Mouse (Mus musculus): ENCODE measurements at regions not wholly inside any gene's neighbourhood (a gene's known extent, or its start where the extent isn't known, plus 50 kb on each side); places are given as distances from the start of the nearest gene placed in this dataset.

DNA sequence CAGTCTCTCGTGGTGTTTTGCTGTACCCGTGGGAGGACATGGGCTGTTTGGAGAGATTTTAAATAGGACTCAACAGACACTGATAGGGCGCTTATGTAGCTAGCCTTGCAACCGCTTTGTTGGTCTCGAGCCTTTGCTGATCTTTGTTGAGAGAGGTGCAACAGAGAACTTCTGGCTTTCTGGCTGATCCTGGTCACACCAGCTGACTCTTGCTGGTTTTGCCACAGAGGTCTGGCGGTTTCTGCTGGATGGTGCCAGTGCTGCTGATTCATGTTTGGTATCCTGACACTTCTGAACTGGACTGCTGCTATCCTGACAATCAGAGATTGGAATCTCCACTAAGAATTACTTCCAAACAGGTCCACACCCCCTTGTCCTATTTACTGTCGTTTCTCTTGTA lies 102.1 kb upstream of the Sh3bp4 start:
- Histone ChIP-seq H3K4me1 (ENCODE audit: control insufficient read depth, insufficient read depth, low read length) (no peaks in the 10 kb centered on the region), H3K36me3 (ENCODE audit: control insufficient read depth, insufficient read depth, low read length) (no peaks in the 10 kb centered on the region), H3K4me2 (replicated peaks; ENCODE audit: low read depth, low read length) (no peak overlapping the region), H3K27ac (ENCODE audit: low read depth, low read length) (no peak overlapping the region), H3K9ac (ENCODE audit: low read depth, low read length) (no peak overlapping the region), H3K9me3 (ENCODE audit: control insufficient read depth, low read length) (no peaks in the 10 kb centered on the region), H3K4me3 (ENCODE audit: low read length) (no peak overlapping the region), H3K27me3 (ENCODE audit: control insufficient read depth, insufficient read depth, low read length) (no peaks in the 10 kb centered on the region)
- WGBS: 77% methylated on average over 7 of the region's 7 CpGs
- ATAC-seq (ENCODE audit: low FRiP score, low TSS enrichment): no peak

DNA sequence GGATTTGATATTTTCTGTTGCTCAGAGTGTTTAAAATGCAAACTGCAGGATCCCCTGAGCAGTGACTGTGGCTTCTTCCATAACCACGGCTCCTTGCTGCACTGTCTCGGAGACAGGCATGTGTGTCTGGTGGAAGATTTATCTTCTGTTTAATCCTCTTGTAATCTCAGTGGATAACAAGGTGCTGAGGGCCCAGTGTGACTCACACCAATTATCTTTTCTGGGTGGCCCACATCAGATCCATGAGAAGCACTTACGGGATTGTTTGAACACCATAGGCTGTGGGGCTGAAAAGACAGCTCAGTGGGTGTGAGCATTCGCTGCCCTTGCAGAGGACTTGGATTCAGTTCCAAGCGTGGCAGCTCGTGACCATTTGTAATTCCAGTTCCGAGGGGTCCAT lies 101.2 kb upstream of the Sh3bp4 start:
- H3K4me3 ChIP-seq (ENCODE audit: low read length): no peak overlapping the region
- no peak overlapping the region for H3K4me2 ChIP-seq (replicated peaks; ENCODE audit: low read depth, low read length)
- H3K9ac ChIP-seq (ENCODE audit: low read depth, low read length): no peak overlapping the region
- WGBS: 93% methylated on average over 7 of the region's 7 CpGs
- no peaks in the 10 kb centered on the region for H3K36me3 ChIP-seq (ENCODE audit: control insufficient read depth, insufficient read depth, low read length)
- H3K9me3 ChIP-seq (ENCODE audit: control insufficient read depth, low read length): no peaks in the 10 kb centered on the region
- H3K27ac ChIP-seq (ENCODE audit: low read depth, low read length): no peak overlapping the region
- H3K4me1 ChIP-seq (ENCODE audit: control insufficient read depth, insufficient read depth, low read length): no peaks in the 10 kb centered on the region
- H3K27me3 ChIP-seq (ENCODE audit: control insufficient read depth, insufficient read depth, low read length): no peaks in the 10 kb centered on the region
- no peak for ATAC-seq (ENCODE audit: low FRiP score, low TSS enrichment)

GRCm38 (mm10) chr1:88969630-88970029 lies 100.6 kb upstream of the Sh3bp4 start:
- no peak overlapping the region for H3K4me2 ChIP-seq (replicated peaks; ENCODE audit: low read depth, low read length)
- WGBS: 97% methylated on average over 3 of the region's 3 CpGs
- H3K27me3 ChIP-seq (ENCODE audit: control insufficient read depth, insufficient read depth, low read length): no peaks in the 10 kb centered on the region
- H3K9me3 ChIP-seq (ENCODE audit: control insufficient read depth, low read length): no peaks in the 10 kb centered on the region
- no peaks in the 10 kb centered on the region for H3K36me3 ChIP-seq (ENCODE audit: control insufficient read depth, insufficient read depth, low read length)
- H3K4me3 ChIP-seq (ENCODE audit: low read length): no peak overlapping the region
- no peaks in the 10 kb centered on the region for H3K4me1 ChIP-seq (ENCODE audit: control insufficient read depth, insufficient read depth, low read length)
- no peak overlapping the region for H3K27ac ChIP-seq (ENCODE audit: low read depth, low read length)
- ATAC-seq (ENCODE audit: low FRiP score, low TSS enrichment): no peak
- H3K9ac ChIP-seq (ENCODE audit: low read depth, low read length): no peak overlapping the region

DNA sequence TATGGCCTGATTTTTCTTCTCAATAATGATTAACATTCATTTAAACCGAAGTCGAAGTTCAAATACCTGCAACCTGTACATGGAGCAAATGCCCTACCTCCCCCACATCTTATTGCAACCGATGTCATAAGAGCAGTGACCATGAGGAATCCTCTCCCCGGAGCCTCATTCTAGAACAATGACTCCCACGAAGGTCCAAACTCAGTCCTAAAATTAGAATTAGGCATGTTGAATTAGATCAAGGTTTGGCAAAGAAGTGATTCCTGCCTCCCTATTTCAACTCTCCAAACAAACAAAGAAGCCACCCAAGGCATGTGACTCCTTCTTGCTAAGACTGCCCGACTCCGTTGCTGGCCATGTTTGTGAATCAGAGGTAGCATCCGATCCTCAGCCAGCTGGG lies 94.1 kb upstream of the Sh3bp4 start:
- Histone ChIP-seq H3K4me2 (replicated peaks; ENCODE audit: low read depth, low read length) (no peak overlapping the region), H3K9ac (ENCODE audit: low read depth, low read length) (no peak overlapping the region), H3K36me3 (ENCODE audit: control insufficient read depth, insufficient read depth, low read length) (no peaks in the 10 kb centered on the region), H3K27ac (ENCODE audit: low read depth, low read length) (no peak overlapping the region), H3K27me3 (ENCODE audit: control insufficient read depth, insufficient read depth, low read length) (no peaks in the 10 kb centered on the region), H3K4me1 (ENCODE audit: control insufficient read depth, insufficient read depth, low read length) (no peaks in the 10 kb centered on the region), H3K4me3 (ENCODE audit: low read length) (no peak overlapping the region), H3K9me3 (ENCODE audit: control insufficient read depth, low read length) (no peaks in the 10 kb centered on the region)
- WGBS: 70% methylated on average over 8 of the region's 8 CpGs
- no peak for ATAC-seq (ENCODE audit: low FRiP score, low TSS enrichment)

GRCm38 (mm10) chr1:88988011-88988695 lies 82.1 kb upstream of the Sh3bp4 start:
- Histone ChIP-seq H3K9me3 (ENCODE audit: control insufficient read depth, low read length) (no peaks in the 10 kb centered on the region), H3K4me1 (ENCODE audit: control insufficient read depth, insufficient read depth, low read length) (no peaks in the 10 kb centered on the region), H3K4me2 (replicated peaks; ENCODE audit: low read depth, low read length) (no peak overlapping the region), H3K4me3 (ENCODE audit: low read length) (no peak overlapping the region), H3K27ac (ENCODE audit: low read depth, low read length) (no peak overlapping the region), H3K27me3 (ENCODE audit: control insufficient read depth, insufficient read depth, low read length) (no peaks in the 10 kb centered on the region), H3K9ac (ENCODE audit: low read depth, low read length) (no peak overlapping the region), H3K36me3 (ENCODE audit: control insufficient read depth, insufficient read depth, low read length) (no peaks in the 10 kb centered on the region)
- ATAC-seq (ENCODE audit: low FRiP score, low TSS enrichment): no peak

GRCm38 (mm10) chr1:88994588-88995331 lies 75.5 kb upstream of the Sh3bp4 start:
- Histone ChIP-seq H3K36me3 (ENCODE audit: control insufficient read depth, insufficient read depth, low read length) (no peaks in the 10 kb centered on the region), H3K4me3 (ENCODE audit: low read length) (no peak overlapping the region), H3K9me3 (ENCODE audit: control insufficient read depth, low read length) (no peaks in the 10 kb centered on the region), H3K4me1 (ENCODE audit: control insufficient read depth, insufficient read depth, low read length) (peaks cover 9% of the 10 kb centered on the region; the same call in 1 of the 2 replicates), H3K27me3 (ENCODE audit: control insufficient read depth, insufficient read depth, low read length) (no peaks in the 10 kb centered on the region), H3K27ac (ENCODE audit: low read depth, low read length) (peak overlapping the region; percentile 20; the same call in 1 of the 2 replicates), H3K4me2 (replicated peaks; ENCODE audit: low read depth, low read length) (no peak overlapping the region), H3K9ac (ENCODE audit: low read depth, low read length) (no peak overlapping the region)
- 47% methylated on average over 12 of the region's 12 CpGs for WGBS
- ATAC-seq (ENCODE audit: low FRiP score, low TSS enrichment): peak; percentile 53; the same call in 1 of the 2 replicates

- peaks cover 9% of the 10 kb centered on the region; the same call in 1 of the 2 replicates for H3K4me1 ChIP-seq (ENCODE audit: control insufficient read depth, insufficient read depth, low read length)
- WGBS: 34% methylated on average over 8 of the region's 8 CpGs
These were observed 74.3 kb upstream of the Sh3bp4 start for GRCm38 (mm10) chr1:88995945-88996344.

GRCm38 (mm10) chr1:88996657-88997056 lies 73.6 kb upstream of the Sh3bp4 start:
- Histone ChIP-seq H3K4me3 (ENCODE audit: low read length) (no peak overlapping the region), H3K4me2 (replicated peaks; ENCODE audit: low read depth, low read length) (no peak overlapping the region), H3K27me3 (ENCODE audit: control insufficient read depth, insufficient read depth, low read length) (no peaks in the 10 kb centered on the region), H3K9me3 (ENCODE audit: control insufficient read depth, low read length) (0 out of 2 replicates have a peak, but pooled peaks cover 2% of the 10 kb centered on the region), H3K9ac (ENCODE audit: low read depth, low read length) (no peak overlapping the region), H3K36me3 (ENCODE audit: control insufficient read depth, insufficient read depth, low read length) (no peaks in the 10 kb centered on the region), H3K27ac (ENCODE audit: low read depth, low read length) (no peak overlapping the region), H3K4me1 (ENCODE audit: control insufficient read depth, insufficient read depth, low read length) (peaks cover 9% of the 10 kb centered on the region; the same call in 1 of the 2 replicates)
- WGBS: 62% methylated on average over 7 of the region's 7 CpGs
- ATAC-seq (ENCODE audit: low FRiP score, low TSS enrichment): no peak

More at GRCm38 (mm10) chr1:88995945-88996344, 74.3 kb upstream of the Sh3bp4 start:
- no peak overlapping the region for H3K4me3 ChIP-seq (ENCODE audit: low read length)
- no peak overlapping the region for H3K4me2 ChIP-seq (replicated peaks; ENCODE audit: low read depth, low read length)
- H3K9me3 ChIP-seq (ENCODE audit: control insufficient read depth, low read length): 0 out of 2 replicates have a peak, but pooled peaks cover 2% of the 10 kb centered on the region
- H3K27ac ChIP-seq (ENCODE audit: low read depth, low read length): no peak overlapping the region
- no peaks in the 10 kb centered on the region for H3K27me3 ChIP-seq (ENCODE audit: control insufficient read depth, insufficient read depth, low read length)
- ATAC-seq (ENCODE audit: low FRiP score, low TSS enrichment): no peak
- H3K9ac ChIP-seq (ENCODE audit: low read depth, low read length): no peak overlapping the region
- no peaks in the 10 kb centered on the region for H3K36me3 ChIP-seq (ENCODE audit: control insufficient read depth, insufficient read depth, low read length)

DNA sequence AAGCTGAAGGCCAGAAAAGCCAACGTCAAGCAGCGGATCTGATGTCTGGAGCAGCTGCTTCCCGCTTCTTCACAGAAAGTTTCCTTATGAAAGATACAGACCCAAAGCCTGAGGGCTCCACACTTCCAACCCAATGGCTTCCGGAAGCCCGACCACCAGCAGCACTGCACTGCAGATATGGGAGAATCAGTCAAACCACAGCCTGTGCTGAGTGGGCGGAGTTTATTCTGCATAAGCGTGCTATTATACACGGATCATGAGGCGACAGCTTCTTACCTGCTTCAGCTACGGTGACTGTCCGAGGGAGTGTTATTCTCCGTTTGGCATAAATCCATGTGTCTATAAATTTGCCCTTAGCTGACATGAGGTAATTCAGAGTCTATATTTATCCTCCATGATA lies 72.4 kb upstream of the Sh3bp4 start:
- WGBS: 84% methylated on average over 12 of the region's 12 CpGs
- Histone ChIP-seq H3K27me3 (ENCODE audit: control insufficient read depth, insufficient read depth, low read length) (no peaks in the 10 kb centered on the region), H3K4me1 (ENCODE audit: control insufficient read depth, insufficient read depth, low read length) (peaks cover 9% of the 10 kb centered on the region; the same call in 1 of the 2 replicates), H3K4me3 (ENCODE audit: low read length) (no peak overlapping the region), H3K9me3 (ENCODE audit: control insufficient read depth, low read length) (0 out of 2 replicates have a peak, but pooled peaks cover 2% of the 10 kb centered on the region), H3K27ac (ENCODE audit: low read depth, low read length) (no peak overlapping the region), H3K4me2 (replicated peaks; ENCODE audit: low read depth, low read length) (no peak overlapping the region), H3K9ac (ENCODE audit: low read depth, low read length) (no peak overlapping the region), H3K36me3 (ENCODE audit: control insufficient read depth, insufficient read depth, low read length) (no peaks in the 10 kb centered on the region)
- no peak for ATAC-seq (ENCODE audit: low FRiP score, low TSS enrichment)

Measured in kidney, embryonic 14.5 days (tissue).